Mouse (Mus musculus) liver, adult 2 months (tissue): ENCODE measurements around the gene Gm13289.

Source experiments
- CTCF ChIP-seq: fragments of 200-500 bp; IDR thresholded peaks from 2 replicates; pipeline ENCODE4 v1.5.1; 2011; ENCODE audit warnings: low read depth, low read length, control low read depth
- POLR2A ChIP-seq: fragments of 200-500 bp; IDR thresholded peaks from 2 replicates; pipeline ENCODE4 v1.6.1; 2011; ENCODE audit warnings: low read length, control low read depth; ENCODE audit not compliant: insufficient read depth; ENCODE audit errors: extremely low read depth

- TF ChIP-seq CTCF = peak; percentile 40; the same call in 1 of the 2 replicates
- TF ChIP-seq POLR2A = 0 out of 2 replicates have a peak, but pooled peaks have one; percentile 13
Observed at GRCm38 (mm10) chr4:88763384-88764018, 13.2 kb upstream of the Gm13289 start.
